Mouse (Mus musculus): ENCODE measurements around the gene Vapa. TPM values are rescaled to one million over a fixed set of nuclear protein-coding genes. Genes with fewer than 3 reads are reported as not detected.
"Not testable (repeated sequence)": the region's sequence is repeated elsewhere in the genome, so short reads cannot be mapped to it uniquely, and the experiment has no call there.

Gene Vapa
- polyA plus RNA-seq, 1 experiment from 2014 or later, result 55.9 TPM

DNA sequence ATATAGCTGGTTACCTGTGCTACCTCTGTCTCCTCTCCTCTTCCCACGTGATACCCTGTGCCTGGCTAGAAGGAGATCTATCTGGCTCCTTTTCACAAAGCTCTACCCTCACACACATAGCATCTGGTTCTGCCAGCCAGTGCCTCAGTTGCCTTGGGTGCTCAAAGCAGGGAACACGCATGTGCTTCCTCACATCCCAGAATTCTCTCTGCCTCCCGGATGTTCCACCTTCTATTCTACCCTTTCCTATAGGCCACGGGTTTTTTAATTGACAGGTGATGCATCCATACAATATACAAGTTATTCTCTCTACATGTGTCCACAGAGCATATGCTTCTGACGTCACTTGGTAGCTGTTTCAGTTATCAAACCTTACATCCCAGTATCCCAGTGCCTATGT is 49.2 kb downstream of the Vapa start:
- Histone ChIP-seq H3K79me2 (ENCODE audit: inconsistent target) (no peaks in the 10 kb centered on the region), H3K27ac (no peak overlapping the region), H3K4me3 (ENCODE audit: inconsistent target) (no peak overlapping the region), H3K36me3 (ENCODE audit: inconsistent target) (no peaks in the 10 kb centered on the region)
- WGBS (ENCODE audit: missing documents), result 75% methylated on average over 5 of the region's 5 CpGs

DNA sequence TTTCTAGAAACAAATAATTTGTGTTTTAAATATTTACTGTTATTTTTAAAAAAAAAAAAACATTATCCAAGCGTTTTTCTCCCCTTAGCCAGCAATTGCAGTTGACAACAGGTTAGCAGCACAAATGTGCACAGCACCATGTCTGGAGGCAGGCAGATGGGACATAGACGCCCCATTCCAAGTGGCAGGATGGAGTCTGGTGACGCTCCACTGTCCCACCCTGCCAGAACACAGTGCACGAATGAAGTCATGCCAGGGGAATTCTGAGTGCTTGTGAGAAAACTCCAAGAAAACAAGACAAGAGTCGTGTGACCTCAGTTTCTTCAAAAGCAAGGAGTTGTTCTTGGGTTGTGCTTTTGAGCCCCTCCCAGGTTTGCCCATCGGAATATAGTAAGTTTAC is 50.0 kb downstream of the Vapa start:
- no peaks in the 10 kb centered on the region for H3K36me3 ChIP-seq (ENCODE audit: inconsistent target)
- H3K4me3 ChIP-seq (ENCODE audit: inconsistent target), result no peak overlapping the region
- H3K79me2 ChIP-seq (ENCODE audit: inconsistent target), result no peaks in the 10 kb centered on the region
- H3K27ac ChIP-seq, result no peak overlapping the region
- 66% methylated on average over 6 of the region's 6 CpGs for WGBS (ENCODE audit: missing documents)

DNA sequence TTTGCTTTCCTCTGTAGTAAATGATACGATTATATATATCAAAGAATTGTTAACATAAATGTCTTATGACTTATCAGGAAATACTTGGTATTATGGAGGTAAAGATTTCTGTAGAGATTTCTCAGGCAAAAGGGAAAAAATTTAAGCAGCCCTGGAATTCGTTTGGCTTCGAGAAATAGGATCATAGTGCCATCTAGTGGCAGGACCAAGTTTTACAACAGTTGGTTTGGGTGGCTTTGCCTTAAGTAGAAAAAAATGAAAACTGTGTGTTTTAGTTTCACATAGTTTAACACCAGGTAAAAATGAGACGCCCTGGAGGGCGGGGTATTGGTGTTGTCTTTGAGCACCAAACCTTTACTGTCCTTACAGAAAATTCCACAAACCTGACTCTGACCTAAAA is 50.6 kb downstream of the Vapa start:
- WGBS (ENCODE audit: missing documents), result 6% methylated on average over 5 of the region's 5 CpGs
- Histone ChIP-seq H3K36me3 (ENCODE audit: inconsistent target) (no peaks in the 10 kb centered on the region), H3K27ac (no peak overlapping the region), H3K4me3 (ENCODE audit: inconsistent target) (no peak overlapping the region), H3K79me2 (ENCODE audit: inconsistent target) (no peaks in the 10 kb centered on the region)

DNA sequence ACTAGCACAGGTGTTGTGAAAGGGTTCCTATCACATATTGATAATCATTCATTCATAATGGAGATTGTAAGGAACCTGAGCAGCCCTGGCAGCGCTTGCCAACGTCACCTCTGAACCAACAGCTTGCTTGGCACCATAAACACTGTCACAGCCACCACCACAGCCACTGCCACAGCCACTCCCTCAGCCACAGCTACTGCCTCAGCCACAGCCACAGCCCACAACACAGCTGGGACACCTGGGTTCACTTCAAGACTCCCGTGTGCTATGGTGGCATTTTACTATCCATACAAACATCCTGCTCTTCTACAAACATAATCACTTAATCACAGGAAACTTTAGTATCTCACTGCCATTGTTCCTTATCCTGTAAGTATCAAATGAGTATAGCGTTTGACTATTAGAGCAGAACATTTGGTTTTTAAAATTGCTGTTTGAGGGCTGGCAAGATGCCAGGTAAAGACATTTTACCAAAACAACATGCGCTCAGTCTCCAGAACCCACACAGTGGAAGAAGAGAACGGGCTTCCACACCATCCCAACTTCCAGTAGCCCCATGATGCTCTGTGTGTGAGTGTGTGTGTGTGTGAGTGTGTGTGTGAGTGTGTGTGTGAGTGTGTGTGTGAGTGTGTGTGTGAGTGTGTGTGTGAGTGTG is 51.9 kb downstream of the Vapa start:
- Histone ChIP-seq H3K79me2 (ENCODE audit: inconsistent target) (no peaks in the 10 kb centered on the region), H3K36me3 (ENCODE audit: inconsistent target) (no peaks in the 10 kb centered on the region), H3K27ac (no peak overlapping the region), H3K4me3 (ENCODE audit: inconsistent target) (no peak overlapping the region)
- WGBS (ENCODE audit: missing documents), result 30% methylated on average over 5 of the region's 6 CpGs

DNA sequence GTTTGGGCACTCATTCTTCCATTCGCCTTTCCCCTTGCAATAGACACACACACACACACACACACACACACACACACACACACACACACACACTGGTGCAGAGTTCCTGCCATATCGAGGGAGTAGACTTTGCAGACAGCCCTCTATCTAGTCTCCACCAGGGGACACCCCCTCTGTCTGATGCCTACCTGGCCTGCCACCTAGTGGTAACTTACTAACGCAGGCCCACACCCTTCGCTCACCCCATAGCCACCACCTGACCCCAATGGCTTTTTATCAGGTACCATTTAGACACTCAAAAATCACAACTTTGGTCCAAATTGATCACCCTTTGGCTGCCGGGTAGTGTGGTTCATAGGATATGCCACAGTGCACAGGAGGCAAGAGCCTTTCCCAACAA is 54.1 kb downstream of the Vapa start:
- no peak overlapping the region for H3K27ac ChIP-seq
- H3K4me3 ChIP-seq (ENCODE audit: inconsistent target), result no peak overlapping the region
- 45% methylated on average over 5 of the region's 5 CpGs for WGBS (ENCODE audit: missing documents)
- no peaks in the 10 kb centered on the region for H3K79me2 ChIP-seq (ENCODE audit: inconsistent target)
- H3K36me3 ChIP-seq (ENCODE audit: inconsistent target), result no peaks in the 10 kb centered on the region

DNA sequence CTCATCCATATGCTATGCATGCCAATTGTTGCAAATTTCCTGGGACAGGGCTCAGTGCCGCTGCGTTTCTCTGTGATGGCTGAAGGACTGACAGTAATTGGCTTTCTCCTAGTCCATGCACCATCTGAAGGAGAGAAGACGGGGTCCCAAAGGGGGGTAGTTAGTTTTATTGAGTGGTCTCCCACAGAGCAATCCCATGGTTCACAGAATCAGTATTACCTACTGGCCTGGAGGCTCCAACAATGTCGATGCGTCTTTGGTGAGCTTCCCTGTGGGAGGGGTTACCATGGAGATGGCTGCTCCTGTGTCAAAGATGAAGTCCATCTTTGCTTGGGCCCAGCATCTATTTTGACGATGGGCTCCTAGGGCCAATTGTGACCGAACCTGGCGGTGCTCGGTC is 54.6 kb downstream of the Vapa start:
- H3K36me3 ChIP-seq (ENCODE audit: inconsistent target), result no peaks in the 10 kb centered on the region
- no peak overlapping the region for H3K4me3 ChIP-seq (ENCODE audit: inconsistent target)
- H3K27ac ChIP-seq, result no peak overlapping the region
- 66% methylated on average over 8 of the region's 9 CpGs for WGBS (ENCODE audit: missing documents)
- H3K79me2 ChIP-seq (ENCODE audit: inconsistent target), result no peaks in the 10 kb centered on the region

DNA sequence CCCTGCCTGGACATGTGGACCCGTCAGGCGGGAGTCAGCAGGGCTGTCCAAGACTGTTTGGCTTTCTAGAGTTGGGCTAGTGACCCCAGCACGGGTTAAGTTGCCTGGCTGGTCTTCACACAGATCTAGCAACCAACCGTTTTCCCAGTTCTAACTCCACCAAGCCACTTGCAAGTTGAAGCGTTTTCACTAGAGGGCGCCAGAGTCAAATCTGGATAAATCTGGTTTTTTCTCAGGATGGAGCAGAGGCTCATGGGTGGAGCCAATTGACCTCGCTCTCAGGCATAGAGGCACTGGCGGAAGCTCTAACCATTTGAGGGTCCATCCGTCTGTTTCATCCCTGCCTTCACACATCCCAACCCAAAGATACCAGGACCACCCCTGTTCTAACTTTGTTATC is 55.1 kb downstream of the Vapa start:
- H3K27ac ChIP-seq, result no peak overlapping the region
- WGBS (ENCODE audit: missing documents), result 35% methylated on average over 9 of the region's 9 CpGs
- H3K36me3 ChIP-seq (ENCODE audit: inconsistent target), result no peaks in the 10 kb centered on the region
- H3K4me3 ChIP-seq (ENCODE audit: inconsistent target), result no peak overlapping the region
- no peaks in the 10 kb centered on the region for H3K79me2 ChIP-seq (ENCODE audit: inconsistent target)

DNA sequence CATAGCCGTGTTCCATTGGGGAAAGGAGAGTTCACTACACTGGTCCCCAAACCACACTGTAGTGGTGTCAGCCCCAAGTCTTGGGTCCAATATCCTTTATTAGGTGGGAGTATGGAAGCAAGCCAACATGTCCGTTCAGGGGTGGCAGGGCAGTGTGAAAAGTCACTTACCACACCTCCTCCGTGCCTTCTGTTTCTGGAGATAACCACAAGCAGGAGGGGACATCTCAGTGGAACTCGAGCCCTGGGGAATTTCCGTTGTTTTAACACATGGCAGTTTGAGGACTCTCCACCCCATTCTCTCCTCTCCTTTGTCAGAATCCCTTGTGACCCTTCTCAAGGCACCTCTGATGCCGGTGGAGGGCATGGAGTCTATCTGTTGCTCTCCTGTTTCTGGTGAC is 56.1 kb downstream of the Vapa start:
- Histone ChIP-seq H3K36me3 (ENCODE audit: inconsistent target) (no peaks in the 10 kb centered on the region), H3K4me3 (ENCODE audit: inconsistent target) (no peak overlapping the region), H3K27ac (no peak overlapping the region), H3K79me2 (ENCODE audit: inconsistent target) (no peaks in the 10 kb centered on the region)
- WGBS (ENCODE audit: missing documents), result 55% methylated on average over 6 of the region's 6 CpGs

DNA sequence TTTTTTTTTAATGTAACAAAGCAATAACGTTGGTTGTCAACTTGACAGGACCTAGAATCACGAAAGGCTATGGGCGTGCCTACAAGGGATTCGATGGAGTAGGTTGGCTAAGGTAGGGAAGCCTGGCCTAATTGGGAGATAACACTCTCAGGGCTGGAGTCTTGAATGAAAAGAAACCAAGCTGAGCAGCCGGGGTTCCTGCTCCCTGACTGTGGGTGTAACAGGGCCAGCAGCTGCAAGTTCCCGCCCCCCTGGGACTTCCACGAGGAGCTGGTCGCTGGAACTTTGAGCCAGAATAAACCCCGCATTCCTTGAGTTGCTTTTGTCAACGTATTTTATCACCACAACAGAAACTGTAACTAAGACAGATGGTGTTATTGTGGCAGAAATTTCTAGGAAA is 56.6 kb downstream of the Vapa start:
- no peak overlapping the region for H3K27ac ChIP-seq
- H3K4me3 ChIP-seq (ENCODE audit: inconsistent target), result no peak overlapping the region
- no peaks in the 10 kb centered on the region for H3K79me2 ChIP-seq (ENCODE audit: inconsistent target)
- no peaks in the 10 kb centered on the region for H3K36me3 ChIP-seq (ENCODE audit: inconsistent target)
- 75% methylated on average over 10 of the region's 10 CpGs for WGBS (ENCODE audit: missing documents)

DNA sequence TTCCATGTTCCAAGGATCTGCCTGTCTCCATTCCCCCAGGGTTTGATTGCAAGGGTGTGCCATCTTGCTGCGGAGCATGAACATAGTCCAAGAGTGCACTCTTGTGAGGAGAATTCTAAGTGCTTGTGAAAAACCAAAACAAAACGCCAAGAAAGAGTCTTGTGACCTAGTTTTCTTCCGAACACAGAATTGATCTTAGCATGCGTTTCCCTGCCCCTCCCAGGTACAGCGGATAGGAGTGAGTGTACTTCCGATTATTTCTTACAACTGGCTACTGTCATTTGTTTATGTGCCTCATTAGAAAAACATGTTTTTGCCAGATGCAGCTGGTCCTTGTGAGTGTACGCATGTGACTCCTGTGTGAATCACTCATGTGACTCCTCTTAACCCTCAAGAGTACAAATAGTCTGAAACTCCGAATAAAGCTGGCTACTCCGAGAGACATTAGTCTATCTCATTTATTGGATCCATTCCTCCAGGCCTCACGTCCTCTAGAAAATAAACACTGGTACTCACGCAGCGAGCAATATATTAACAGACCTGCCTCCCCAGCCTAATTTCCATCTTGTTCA is 60.8 kb downstream of the Vapa start:
- Histone ChIP-seq H3K36me3 (ENCODE audit: inconsistent target) (no peaks in the 10 kb centered on the region), H3K27ac (no peak overlapping the region), H3K4me3 (ENCODE audit: inconsistent target) (no peak overlapping the region), H3K79me2 (ENCODE audit: inconsistent target) (no peaks in the 10 kb centered on the region)
- 92% methylated on average over 12 of the region's 12 CpGs for WGBS (ENCODE audit: missing documents)

DNA sequence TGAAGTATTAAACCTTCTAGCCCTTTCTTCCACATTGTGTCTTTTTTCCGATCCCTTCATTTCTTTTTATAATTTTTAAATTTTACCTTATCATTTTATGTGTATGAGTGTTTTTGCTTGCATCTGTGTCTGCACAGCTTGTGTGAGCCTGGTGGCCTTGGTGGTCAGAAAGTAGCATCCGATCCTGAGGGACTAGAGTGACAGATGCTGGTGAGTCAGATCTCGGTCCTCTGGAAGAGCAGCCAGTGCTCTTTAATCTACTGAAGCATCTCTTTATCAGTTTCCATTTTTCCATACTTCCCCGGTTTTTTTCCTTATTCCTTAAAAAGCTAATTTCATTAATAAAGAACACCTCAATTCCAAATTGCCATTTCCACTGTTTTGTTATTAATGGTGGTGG is 63.0 kb downstream of the Vapa start:
- WGBS (ENCODE audit: missing documents), result 81% methylated on average over 4 of the region's 4 CpGs

DNA sequence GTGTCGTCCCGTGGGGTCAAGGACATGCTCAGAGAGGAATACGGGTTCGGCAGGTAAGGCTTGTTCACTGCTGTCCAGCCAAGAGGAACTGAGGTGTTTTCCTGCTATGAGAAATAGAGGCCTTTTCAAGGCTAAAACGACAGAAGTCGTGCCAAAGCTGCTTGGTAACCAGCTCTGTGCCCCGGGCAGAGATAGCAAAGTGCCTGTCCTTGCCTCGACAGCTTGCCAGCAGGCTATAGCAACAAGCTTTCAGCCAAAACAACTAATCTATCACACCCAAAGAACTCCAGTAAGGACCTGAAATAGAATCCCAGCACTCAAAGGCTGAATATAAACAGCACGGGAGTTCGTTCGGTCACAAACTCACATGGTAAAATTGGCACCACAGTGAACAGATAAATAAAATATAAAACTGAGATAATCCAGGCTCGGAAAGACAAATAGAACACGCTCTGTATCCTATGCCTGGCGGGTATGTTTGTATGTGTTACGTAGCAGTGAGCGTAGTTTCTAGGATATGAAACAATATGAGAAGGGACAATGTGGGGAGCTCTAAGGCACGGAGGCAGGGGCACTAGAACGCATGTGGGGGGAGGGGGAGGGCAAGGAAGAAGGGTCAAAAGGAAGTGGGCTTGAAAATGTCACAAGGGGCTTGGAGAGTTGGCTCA is 64.5 kb downstream of the Vapa start:
- H3K4me3 ChIP-seq (ENCODE audit: inconsistent target), result no peak overlapping the region
- H3K27ac ChIP-seq, result no peak overlapping the region
- H3K79me2 ChIP-seq (ENCODE audit: inconsistent target), result no peaks in the 10 kb centered on the region
- H3K36me3 ChIP-seq (ENCODE audit: inconsistent target), result no peaks in the 10 kb centered on the region
- 89% methylated on average over 18 of the region's 18 CpGs for WGBS (ENCODE audit: missing documents)

More for the DNA sequence above, 63.0 kb downstream of the Vapa start:
- Histone ChIP-seq H3K79me2 (ENCODE audit: inconsistent target) (no peaks in the 10 kb centered on the region), H3K27ac (no peak overlapping the region), H3K36me3 (ENCODE audit: inconsistent target) (no peaks in the 10 kb centered on the region), H3K4me3 (ENCODE audit: inconsistent target) (no peak overlapping the region)

DNA sequence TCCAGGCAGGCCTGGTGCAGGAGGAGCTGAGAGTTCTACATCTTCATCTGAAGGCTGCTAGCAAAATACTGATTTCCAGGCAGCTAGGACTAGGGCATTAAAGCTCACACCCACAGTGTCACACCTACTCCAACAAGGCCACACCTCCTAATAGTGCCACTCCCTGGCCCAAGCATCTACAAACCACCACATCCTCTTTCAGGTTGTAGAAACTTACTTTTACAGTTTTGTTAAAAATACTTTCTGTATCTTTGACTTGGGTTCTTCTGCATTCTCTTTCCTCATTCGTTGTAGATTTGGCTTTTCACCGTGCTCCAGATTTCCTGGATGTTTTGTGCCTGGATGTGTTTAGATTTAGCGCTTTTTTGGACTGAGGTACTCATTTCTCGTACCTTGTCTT is 67.1 kb downstream of the Vapa start:
- H3K27ac ChIP-seq; H3K79me2 ChIP-seq (ENCODE audit: inconsistent target); H3K36me3 ChIP-seq (ENCODE audit: inconsistent target); H3K4me3 ChIP-seq (ENCODE audit: inconsistent target): not testable (repeated sequence)
- 47% methylated on average over 4 of the region's 4 CpGs for WGBS (ENCODE audit: missing documents)

DNA sequence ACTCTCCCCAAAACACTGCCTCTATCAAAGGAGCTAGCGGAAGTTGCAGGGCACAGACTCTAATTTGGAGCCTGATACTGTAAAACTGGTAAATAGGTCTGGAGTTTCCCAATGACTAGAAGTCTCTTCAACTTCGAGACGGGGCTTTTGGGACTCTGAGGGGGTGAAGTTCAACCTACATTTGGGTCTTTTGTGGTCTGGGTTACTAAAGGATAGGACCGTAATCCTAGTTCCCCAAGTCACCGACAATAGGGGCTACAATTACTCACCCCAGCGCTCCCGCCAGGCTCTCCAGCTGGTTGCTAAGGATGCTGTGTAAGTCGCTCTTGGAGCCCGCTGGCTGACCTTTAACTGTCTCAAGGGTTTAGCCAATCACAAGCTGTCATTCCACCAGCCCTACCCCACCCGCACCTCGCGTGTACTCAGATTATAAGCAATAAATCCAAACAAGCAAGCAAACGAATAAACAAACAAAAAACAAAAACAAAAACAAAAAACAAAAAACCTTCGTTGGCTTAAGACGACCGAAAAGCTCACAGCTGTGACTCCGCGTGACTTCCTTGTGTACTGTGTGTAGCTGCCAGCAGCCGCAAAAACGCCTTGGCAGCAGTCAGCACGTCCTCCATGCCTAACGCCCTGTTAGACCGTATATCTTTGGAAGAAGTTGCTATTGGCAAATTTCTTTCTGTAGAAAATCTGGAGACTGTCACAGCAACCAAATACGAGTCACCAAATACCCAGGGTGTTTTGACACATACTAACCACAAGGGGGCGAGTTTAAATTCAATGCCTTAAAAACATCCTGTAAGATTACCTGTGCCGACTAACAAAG is 72.7 kb downstream of the Vapa start, which contains the start of gene Tmem232:
Gene Tmem232, minus strand, starts transcription at position 342 of the 832 bp plus-strand sequence.
- WGBS (ENCODE audit: missing documents), result 24% methylated on average over 25 of the region's 26 CpGs
- Histone ChIP-seq H3K4me3 (ENCODE audit: inconsistent target) (peak within 1 kb of the TSS; percentile 15; the same call in 1 of the 2 replicates), H3K79me2 (ENCODE audit: inconsistent target) (no peaks in the 10 kb centered on the region), H3K27ac (no peak within 1 kb of the TSS), H3K36me3 (ENCODE audit: inconsistent target) (no peaks in the 10 kb centered on the region)

DNA sequence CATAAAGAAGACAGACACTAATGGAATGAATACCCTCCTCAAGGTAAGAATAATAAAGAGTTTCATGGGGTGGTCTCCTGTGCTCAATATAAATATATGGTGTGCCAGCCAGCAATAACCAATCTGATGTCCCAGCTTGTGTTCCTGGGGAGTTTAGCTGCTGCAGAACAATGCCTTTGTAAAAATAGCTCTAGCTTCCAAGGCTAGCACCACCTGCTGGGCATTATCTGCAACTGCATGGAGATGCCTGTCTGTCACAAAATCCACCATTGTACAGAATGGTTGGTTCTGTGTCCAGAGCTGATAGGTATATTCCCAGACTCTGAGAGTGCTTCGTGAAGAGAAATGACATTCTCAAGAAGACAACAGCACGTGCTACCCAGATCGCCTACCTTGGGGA is 77.2 kb downstream of the Vapa start:
- Histone ChIP-seq H3K79me2 (ENCODE audit: inconsistent target) (no peaks in the 10 kb centered on the region), H3K36me3 (ENCODE audit: inconsistent target) (no peaks in the 10 kb centered on the region), H3K27ac (no peak overlapping the region), H3K4me3 (ENCODE audit: inconsistent target) (no peak overlapping the region)
- WGBS (ENCODE audit: missing documents), result 26% methylated on average over 3 of the region's 3 CpGs
